Mouse (Mus musculus) liver, adult 2 months (tissue): ENCODE results near the gene Zfp248.

ENCODE experiments used
- CTCF ChIP-seq: fragments of 200-500 bp; IDR thresholded peaks from 2 replicates; pipeline ENCODE4 v1.5.1; 2011; ENCODE audit warnings: low read depth, low read length, control low read depth
- POLR2A ChIP-seq: fragments of 200-500 bp; IDR thresholded peaks from 2 replicates; pipeline ENCODE4 v1.6.1; 2011; ENCODE audit warnings: low read length, control low read depth; ENCODE audit not compliant: insufficient read depth; ENCODE audit errors: extremely low read depth

DNA sequence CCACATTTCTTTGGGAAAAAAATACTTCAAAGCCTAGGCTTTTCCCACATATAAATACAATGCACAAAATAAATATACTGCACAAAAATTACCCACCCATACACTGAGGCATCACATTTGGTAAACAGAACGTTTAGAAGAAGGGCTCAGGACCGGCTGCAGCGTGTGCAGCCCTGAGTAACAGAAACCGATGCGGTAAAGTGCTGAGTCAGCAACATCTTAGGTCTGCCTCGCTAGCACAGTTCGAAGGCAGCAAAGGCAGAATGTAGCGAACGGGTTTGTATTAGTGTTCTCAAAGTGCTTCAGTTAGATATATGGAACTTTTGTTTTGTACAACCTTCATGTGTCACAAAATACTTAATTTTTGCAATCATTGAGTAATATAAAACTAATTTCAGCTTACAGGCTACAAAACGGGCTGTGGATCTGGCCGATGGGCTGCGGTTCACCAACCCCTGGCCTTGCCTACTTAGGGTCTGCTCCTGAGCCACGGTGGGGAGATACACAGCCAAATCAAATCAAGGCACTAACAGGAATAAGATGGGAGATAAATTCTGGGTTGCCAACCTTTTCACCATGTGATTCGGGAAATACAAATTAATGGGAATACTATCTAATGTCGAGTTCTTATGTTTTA is 6.9 kb upstream of the Zfp248 start:
- TF ChIP-seq CTCF (no peak), POLR2A (no peak)
